Mouse (Mus musculus) megakaryocyte-erythroid progenitor cell, adult 5 weeks (primary cell): ENCODE measurements around the gene Zbtb7b. TPM values are rescaled to one million over a fixed set of nuclear protein-coding genes. Genes with fewer than 3 reads are reported as not detected.

ENCODE experiments used
- polyA plus RNA-seq: library from polyadenylated mRNA; stranded (reverse); fragments of >175 nt; gene quantifications from 2 replicates; pipeline ENCODE4 v1.2.3, GENCODE M21; 2012

The Zbtb7b gene
- polyA plus RNA-seq, result 42.9 and 63.7 TPM in 2 replicates

DNA sequence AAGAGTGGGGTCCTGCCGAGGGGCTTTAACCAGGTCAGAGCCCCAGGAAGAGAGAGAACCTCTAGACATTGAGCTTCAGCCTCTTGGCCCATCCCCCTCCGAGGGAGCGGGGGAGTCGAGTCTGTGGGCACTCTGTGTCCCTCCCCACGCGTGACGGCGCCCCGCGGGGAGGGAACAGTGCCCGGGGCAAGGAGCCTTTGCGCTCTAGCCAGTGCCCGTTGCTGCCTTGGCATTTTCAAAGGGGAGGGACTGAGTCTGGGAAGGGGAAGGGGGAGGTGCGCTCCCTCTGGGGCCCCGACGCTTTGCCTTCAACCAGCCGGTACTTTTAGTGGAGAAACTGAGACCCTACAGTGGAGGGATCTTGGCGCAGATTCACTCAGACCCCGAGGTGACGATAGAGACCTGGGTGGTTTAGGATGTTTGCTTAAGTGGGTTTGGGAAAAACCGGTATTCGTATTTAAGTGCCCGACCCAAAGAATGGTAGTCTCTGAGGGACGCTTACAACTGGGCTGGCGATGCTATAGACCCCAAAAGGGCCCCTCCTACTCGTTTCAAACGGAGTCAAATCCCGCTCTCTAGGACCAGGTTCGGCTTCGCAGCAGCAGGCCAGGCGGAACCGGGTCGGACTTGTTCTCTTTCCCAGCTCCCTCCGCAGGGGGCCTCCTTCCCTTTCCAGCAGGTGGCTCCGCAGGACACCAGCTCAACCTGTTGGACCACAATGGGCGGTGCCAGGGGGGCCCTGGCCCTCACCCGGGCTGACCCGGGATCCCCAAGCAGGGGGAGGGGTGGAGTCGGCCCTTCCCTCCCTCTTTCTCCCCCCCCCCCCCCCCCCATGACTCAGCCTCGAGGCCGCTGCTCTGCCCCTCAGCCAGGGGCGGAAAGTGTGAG is at the start of gene Zbtb7b:
TSS of gene Zbtb7b (minus strand) at position 771 of the 888 bp plus-strand sequence.

DNA sequence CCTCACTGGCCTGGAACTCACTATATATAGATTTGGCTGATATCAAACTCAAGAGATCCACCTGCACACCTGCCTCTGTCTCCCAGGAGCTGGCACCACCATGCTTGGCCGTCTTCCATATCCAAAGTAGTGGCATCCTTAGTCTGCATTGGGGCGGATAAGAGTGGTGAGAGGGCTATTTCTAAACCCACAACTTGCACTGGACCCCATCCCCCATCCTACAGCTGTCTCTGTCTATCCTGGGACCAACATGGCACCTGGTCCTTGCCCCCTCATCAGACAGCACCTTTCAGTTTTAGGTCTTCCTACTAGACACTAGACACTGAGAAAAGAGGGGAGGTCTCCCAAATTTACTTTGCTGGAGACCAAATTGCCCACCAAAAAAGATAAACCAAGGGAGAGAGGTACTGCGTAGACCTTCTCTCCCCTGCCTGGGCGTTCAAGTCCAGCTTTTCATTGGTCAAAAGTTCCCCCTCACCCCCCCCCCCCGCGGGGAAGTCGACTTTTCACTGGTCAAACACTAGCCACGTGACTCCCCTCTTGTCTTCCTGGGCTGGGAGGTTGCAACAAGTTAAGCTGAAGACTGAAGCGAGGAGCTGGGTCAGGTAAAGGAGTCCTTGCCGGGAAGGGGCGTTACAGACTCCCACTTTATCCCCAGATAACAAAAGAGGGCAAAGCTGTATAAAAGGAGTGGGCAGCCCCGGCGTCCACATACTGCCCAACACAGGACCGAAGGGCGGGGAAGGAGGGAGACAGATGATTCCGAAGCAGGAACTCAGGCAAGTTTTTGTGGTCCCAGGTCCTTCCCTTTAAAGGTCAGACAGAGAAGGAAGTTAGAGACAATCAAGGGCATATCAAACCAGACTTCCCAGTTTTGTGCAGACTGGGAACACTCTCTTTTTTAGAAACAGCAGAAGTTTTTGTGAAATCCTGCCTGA is 41.9 kb upstream of the Zbtb7b start, which contains the start of gene Pbxip1:
TSS of gene Pbxip1 (plus strand) at position 531 of the 938 bp plus-strand sequence.

DNA sequence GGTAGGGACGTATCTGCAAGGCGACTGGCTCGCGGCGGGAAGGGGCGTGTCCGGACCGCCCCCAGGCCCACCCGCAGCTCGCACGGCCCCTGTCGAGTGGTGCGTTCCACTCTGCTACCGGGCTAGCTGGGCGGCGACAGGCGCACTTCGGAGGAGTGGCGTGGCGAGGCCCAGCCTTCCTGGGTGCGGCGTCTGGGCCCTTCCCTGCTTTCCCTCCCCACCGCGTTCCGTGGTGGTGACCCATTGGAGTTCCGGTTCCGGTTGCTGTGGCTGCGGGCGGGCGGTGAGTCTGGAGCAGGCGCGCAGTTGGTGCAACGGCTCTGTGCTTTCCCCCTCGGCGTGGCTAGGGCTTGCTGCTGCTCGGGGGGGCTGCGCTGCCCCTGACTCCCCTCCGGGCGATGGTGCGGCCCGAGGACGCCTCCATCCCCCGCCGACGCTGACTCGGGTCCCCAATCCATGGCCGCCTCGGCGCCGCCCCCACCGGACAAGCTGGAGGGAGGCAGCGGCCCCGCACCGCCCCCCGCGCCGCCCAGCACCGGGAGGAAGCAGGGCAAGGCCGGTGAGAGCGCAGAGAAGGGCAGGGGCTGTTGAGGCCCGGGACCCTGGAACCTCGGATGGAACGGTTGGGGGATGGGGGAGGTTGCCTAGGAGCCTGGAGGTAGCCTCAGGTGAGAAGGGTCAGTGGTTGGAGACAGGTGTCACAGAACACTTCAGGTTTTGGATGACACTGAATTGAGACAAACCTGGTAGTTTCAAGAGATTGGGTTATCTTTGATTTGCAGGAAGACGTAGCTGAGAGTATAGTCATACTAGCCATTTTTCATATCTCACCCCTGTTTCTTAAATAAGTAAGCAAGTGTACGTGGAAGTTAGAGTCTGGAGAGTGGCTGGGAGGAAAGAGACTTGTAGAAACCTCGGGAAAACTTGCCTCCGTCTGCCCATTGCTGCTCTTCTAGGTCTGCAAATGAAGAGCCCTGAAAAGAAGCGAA is 35.9 kb upstream of the Zbtb7b start, which contains the start of gene Pygo2:
TSS of gene Pygo2 (plus strand) at position 44 of the 989 bp plus-strand sequence.

GRCm38 (mm10) chr3:89418170-89418860 is 23.7 kb upstream of the Zbtb7b start, which contains the start of the genes Cks1b and Shc1:
Cks1b (minus strand) TSS chr3:89418383.
Shc1 (plus strand) TSS chr3:89418443.

GRCm38 (mm10) chr3:89411490-89412393 is 17.2 kb upstream of the Zbtb7b start, which contains the start of gene Flad1:
Flad1 (minus strand) TSS chr3:89411870.

GRCm38 (mm10) chr3:89402693-89403092 is 8.1 kb upstream of the Zbtb7b start, which contains the start of gene Lenep:
Lenep (minus strand) TSS chr3:89402793.

GRCm38 (mm10) chr3:89365153-89365485 is 29.5 kb downstream of the Zbtb7b start, which contains the start of gene Dcst1:
Dcst1 (minus strand) TSS chr3:89365253.

DNA sequence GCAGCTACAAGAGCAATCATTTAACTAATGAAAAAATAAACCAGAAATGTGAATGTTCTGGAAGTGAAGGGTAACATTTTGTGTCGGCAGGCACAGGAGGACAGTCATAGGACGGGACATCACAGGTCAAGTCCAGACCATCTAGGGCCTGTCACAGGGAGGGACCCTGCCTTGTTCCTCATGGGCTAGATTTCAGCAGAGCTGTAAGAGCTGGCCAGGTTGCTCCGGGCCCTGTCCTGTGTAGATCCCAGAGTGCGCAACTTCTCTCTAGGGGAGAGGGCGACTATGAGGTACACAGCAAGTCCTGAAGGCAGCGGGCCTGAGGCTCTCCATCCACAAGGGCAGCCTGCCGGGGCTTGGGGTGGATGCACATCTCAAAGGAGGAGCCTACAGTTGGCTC is 32.9 kb downstream of the Zbtb7b start, which contains the start of gene Dcst2:
TSS of gene Dcst2 (plus strand) at position 301 of the 400 bp plus-strand sequence.

GRCm38 (mm10) chr3:89349869-89350501 is 44.6 kb downstream of the Zbtb7b start, which contains the start of gene Adam15:
Adam15 (minus strand) TSS chr3:89349996.

GRCm38 (mm10) chr3:89337721-89338578 is 56.6 kb downstream of the Zbtb7b start, which contains the start of gene Efna4:
Efna4 (minus strand) TSS chr3:89338028.

Other genes starting within 250 kb of the Zbtb7b start
- gene Hcn3, start 234.6 kb downstream of the Zbtb7b start, polyA plus RNA-seq, result 1.8 and 2.5 TPM in 2 replicates
- gene Clk2, start 230.0 kb downstream of the Zbtb7b start, polyA plus RNA-seq, result 49.2 and 71.4 TPM in 2 replicates
- gene Scamp3, start 217.3 kb downstream of the Zbtb7b start, polyA plus RNA-seq, result 366 and 382 TPM in 2 replicates
- gene Fam189b, start 211.6 kb downstream of the Zbtb7b start, polyA plus RNA-seq, result 253 and 287 TPM in 2 replicates
- gene Gba, start 191.8 kb downstream of the Zbtb7b start, polyA plus RNA-seq, result 9.8 and 12.3 TPM in 2 replicates
- 0.61 and 2.0 TPM in 2 replicates for gene Thbs3, start 179.6 kb downstream of the Zbtb7b start, polyA plus RNA-seq
- gene Mtx1, start 167.7 kb downstream of the Zbtb7b start, polyA plus RNA-seq, result 318 and 336 TPM in 2 replicates
- gene Muc1, start 165.7 kb downstream of the Zbtb7b start, polyA plus RNA-seq, result 0.56 and 0.64 TPM in 2 replicates
- 235 and 304 TPM in 2 replicates for gene Krtcap2, start 148.8 kb downstream of the Zbtb7b start, polyA plus RNA-seq
- gene Trim46, start 148.5 kb downstream of the Zbtb7b start, polyA plus RNA-seq, result 9.2 and 11.3 TPM in 2 replicates
- gene Dpm3, start 135.4 kb downstream of the Zbtb7b start, polyA plus RNA-seq, result 448 and 506 TPM in 2 replicates
- gene Slc50a1, start 124.2 kb downstream of the Zbtb7b start, polyA plus RNA-seq, result 12.7 and 16.4 TPM in 2 replicates
- not detected in 2 replicates for gene Efna1, start 113.6 kb downstream of the Zbtb7b start, polyA plus RNA-seq
- gene Efna3, start 71.8 kb downstream of the Zbtb7b start, polyA plus RNA-seq, result 0.83 and 0.91 TPM in 2 replicates
- gene Efna4, start 56.7 kb downstream of the Zbtb7b start, polyA plus RNA-seq, result 3.1 and 4.1 TPM in 2 replicates
- gene Adam15, start 44.8 kb downstream of the Zbtb7b start, polyA plus RNA-seq, result 195 and 256 TPM in 2 replicates
- not detected in 2 replicates for gene Dcst2, start 32.8 kb downstream of the Zbtb7b start, polyA plus RNA-seq
- not detected in 2 replicates for gene Dcst1, start 29.5 kb downstream of the Zbtb7b start, polyA plus RNA-seq
- 0.05 and 0.10 TPM in 2 replicates for gene Lenep, start 8.0 kb upstream of the Zbtb7b start, polyA plus RNA-seq
- gene Flad1, start 17.1 kb upstream of the Zbtb7b start, polyA plus RNA-seq, result 17.5 and 17.9 TPM in 2 replicates
- gene Cks1b, start 23.6 kb upstream of the Zbtb7b start, polyA plus RNA-seq, result 66.6 and 73.2 TPM in 2 replicates
- gene Shc1, start 23.7 kb upstream of the Zbtb7b start, polyA plus RNA-seq, result 117 and 151 TPM in 2 replicates
- 111 and 155 TPM in 2 replicates for gene Pygo2, start 35.4 kb upstream of the Zbtb7b start, polyA plus RNA-seq
- gene Pbxip1, start 41.9 kb upstream of the Zbtb7b start, polyA plus RNA-seq, result 18.0 and 19.0 TPM in 2 replicates
- gene Pmvk, start 59.8 kb upstream of the Zbtb7b start, polyA plus RNA-seq, result 9.1 and 14.1 TPM in 2 replicates
- 0.02 and 0.08 TPM in 2 replicates for gene Kcnn3, start 125.4 kb upstream of the Zbtb7b start, polyA plus RNA-seq